Mouse (Mus musculus) hindbrain, embryonic 14.5 days (tissue): ENCODE measurements around the gene Pigx. TPM values are rescaled to one million over a fixed set of nuclear protein-coding genes. Genes with fewer than 3 reads are reported as not detected.
A peak's percentile ranks its signal among the peaks of the same experiment; 100 is the strongest.
"Not testable (repeated sequence)": the region's sequence is repeated elsewhere in the genome, so short reads cannot be mapped to it uniquely, and the experiment has no call there.

Experiments
- ATAC-seq: fragments of 200-750 bp; cut with Nextera tagmentation; 2 replicates; pipeline ENCODE4 v1.8.0; 2017; ENCODE audit warnings: moderate number of reproducible peaks, mild to moderate bottlenecking, moderate TSS enrichment, moderate library complexity; ENCODE audit not compliant: low FRiP score
- DNase-seq: peaks from one replicate; pipeline ENCODE4 v3.0.0-alpha.2; 2015; ENCODE audit warnings: low spot score
- H3K27ac ChIP-seq: fragments of 300-500 bp; sonication (generic); 2 replicates; pipeline ENCODE4 v1.5.1; 2014; ENCODE audit warnings: mild to moderate bottlenecking, moderate library complexity
- H3K27me3 ChIP-seq: fragments of 300-500 bp; sonication (generic); 2 replicates; pipeline ENCODE4 v1.6.1; 2014; ENCODE audit warnings: mild to moderate bottlenecking, low read length, mixed read lengths; ENCODE audit not compliant: control insufficient read depth, insufficient read depth
- H3K36me3 ChIP-seq: fragments of 300-500 bp; sonication (generic); replicated peaks from 2 replicates; pipeline ENCODE4 v1.6.1; 2014; ENCODE audit not compliant: control insufficient read depth, insufficient read depth
- H3K4me1 ChIP-seq: fragments of 300-500 bp; sonication (generic); replicated peaks from 2 replicates; pipeline ENCODE4 v1.6.1; 2014; ENCODE audit warnings: antibody characterized with exemption, low read length, mixed read lengths; ENCODE audit not compliant: control insufficient read depth, insufficient read depth
- H3K4me2 ChIP-seq: fragments of 300-500 bp; sonication (generic); replicated peaks from 2 replicates; pipeline ENCODE4 v1.6.1; 2014; ENCODE audit warnings: mild to moderate bottlenecking, moderate library complexity
- H3K4me3 ChIP-seq: fragments of 300-500 bp; sonication (generic); replicated peaks from 2 replicates; pipeline ENCODE4 v1.5.1; 2014; ENCODE audit warnings: mild to moderate bottlenecking, low read length
- H3K9ac ChIP-seq: fragments of 300-500 bp; sonication (generic); 2 replicates; pipeline ENCODE4 v1.6.1; 2014
- H3K9me3 ChIP-seq: fragments of 300-500 bp; sonication (generic); 2 replicates; pipeline ENCODE4 v1.6.1; 2016; ENCODE audit warnings: low read length; ENCODE audit not compliant: control insufficient read depth
- WGBS: fragments of 180-500 bp; shearing (Covaris S2); extraction: QIAGEN DNeasy Blood & Tissue Kit; methylation state at CpG from one replicate; pipeline ENCODE4 v1.1.7; 2014; 5-methylcytosine and 5-hydroxymethylcytosine counted together
- polyA plus RNA-seq: library from polyadenylated mRNA; unstranded; fragments of >200 nt; fragmentation: Nextera tagmentation; extraction: Ambion mirVana; gene quantifications from 2 replicates; pipeline ENCODE4 v1.2.1, GENCODE M21; 2014

Gene Pigx
- polyA plus RNA-seq, 1 experiment from 2014 or later, result 109 TPM

DNA sequence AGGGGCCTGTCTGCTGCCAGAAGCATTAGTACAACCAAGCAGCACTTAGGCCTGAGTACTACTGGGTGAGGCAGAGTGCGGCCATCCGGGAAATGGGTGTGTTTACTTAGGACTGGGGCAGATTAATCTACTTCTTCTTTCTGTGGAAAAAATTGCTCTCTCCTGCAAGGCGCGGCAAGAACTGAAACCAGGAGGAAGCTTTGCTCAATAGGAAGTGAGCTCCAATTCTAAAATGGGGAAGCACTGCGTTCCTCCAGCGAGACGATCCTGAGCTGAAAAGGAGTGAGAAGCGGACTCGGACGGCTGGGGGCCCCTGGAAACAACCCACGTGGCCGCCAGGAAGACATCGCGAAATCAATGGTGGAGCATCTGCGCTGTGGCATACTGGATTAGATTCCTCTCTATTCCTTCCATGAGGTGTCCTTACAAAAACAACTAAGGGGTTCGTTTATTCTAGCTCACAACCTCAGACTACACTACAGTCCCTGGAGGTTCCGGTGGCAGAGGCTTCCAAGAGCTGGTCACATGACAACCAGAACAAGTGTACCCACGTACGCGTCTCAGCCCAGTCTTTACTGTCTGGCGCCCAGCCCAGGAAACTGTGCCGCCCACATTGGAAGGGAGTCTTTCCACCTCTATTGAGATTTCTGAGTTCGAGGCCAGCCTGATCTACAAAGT lies 14.1 kb upstream of the Pigx start:
- Histone ChIP-seq H3K9me3 (no peaks in the 10 kb centered on the region), H3K27ac (no peak overlapping the region), H3K4me2 (no peak overlapping the region), H3K4me3 (no peak overlapping the region), H3K27me3 (no peaks in the 10 kb centered on the region), H3K9ac (no peak overlapping the region), H3K36me3 (peaks cover 15% of the 10 kb centered on the region), H3K4me1 (no peaks in the 10 kb centered on the region)
- DNase-seq (no peak), ATAC-seq (no peak)
- WGBS, result 69% methylated on average over 23 of the region's 23 CpGs

DNA sequence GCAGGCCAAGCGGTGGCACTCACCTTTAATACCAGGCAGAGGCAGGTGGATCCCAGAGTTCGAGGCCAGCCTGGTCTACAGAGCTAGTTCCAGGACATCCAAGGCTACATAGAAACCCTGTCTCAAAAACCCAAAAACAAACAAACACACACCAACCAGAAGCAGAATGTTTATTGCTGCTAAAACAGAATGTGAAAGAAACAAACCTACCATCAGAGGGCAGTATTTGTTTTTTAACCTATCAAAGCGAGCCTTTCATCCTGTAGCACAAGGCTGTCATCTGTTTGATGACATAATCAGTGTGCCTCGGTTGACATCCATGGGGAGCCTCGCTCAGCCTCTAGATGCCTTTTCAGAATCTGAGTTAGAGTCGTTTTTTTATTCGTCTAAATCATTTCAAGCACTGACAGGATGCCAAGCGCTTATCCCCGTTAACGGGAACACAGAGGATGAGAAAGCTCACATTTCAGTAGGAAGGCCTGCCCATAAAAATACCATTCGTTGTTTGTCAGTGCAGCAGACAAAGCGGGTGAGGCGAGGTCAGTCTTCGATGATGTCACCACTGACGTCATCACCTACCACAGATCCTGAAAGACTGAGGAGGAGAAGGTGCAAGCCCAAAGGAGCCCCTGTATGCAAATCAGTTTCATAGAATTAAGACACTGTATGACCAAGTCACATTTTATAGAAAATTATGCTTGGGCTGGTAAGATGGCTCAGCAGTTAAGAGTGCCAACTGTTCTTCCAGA lies 11.6 kb upstream of the Pigx start:
- Histone ChIP-seq H3K27me3 (no peaks in the 10 kb centered on the region), H3K36me3 (peaks cover 38% of the 10 kb centered on the region), H3K4me3 (no peak overlapping the region), H3K4me2 (no peak overlapping the region), H3K9ac (no peak overlapping the region), H3K4me1 (no peaks in the 10 kb centered on the region), H3K9me3 (no peaks in the 10 kb centered on the region), H3K27ac (no peak overlapping the region)
- WGBS, result 81% methylated on average over 15 of the region's 15 CpGs
- no peak for DNase-seq
- ATAC-seq, result no peak

DNA sequence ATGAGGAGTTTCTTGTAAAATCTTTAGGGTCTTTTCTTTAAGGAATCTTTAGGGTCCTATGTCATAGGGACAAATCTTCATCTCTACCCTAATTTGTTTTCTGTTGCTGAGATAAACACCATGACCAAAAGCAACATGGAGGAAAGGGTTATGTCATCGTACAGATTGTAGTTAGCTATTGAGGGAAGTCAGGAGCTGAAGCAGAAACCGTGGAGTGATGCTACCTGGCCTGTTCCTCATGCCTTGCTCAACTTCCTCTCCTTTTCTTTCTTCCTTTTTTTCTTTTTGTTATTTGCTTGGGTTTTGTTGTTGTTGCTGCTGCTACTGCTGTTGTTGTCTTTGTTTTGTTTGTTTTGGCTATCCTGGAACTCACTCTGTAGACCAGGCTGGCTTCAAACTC lies 9.0 kb upstream of the Pigx start:
- Histone ChIP-seq H3K9me3 (no peaks in the 10 kb centered on the region), H3K4me1 (no peaks in the 10 kb centered on the region), H3K4me3 (no peak overlapping the region), H3K36me3 (peaks cover 48% of the 10 kb centered on the region), H3K4me2 (no peak overlapping the region), H3K9ac (no peak overlapping the region), H3K27me3 (no peaks in the 10 kb centered on the region), H3K27ac (no peak overlapping the region)
- no peak for DNase-seq
- ATAC-seq, result no peak
- 89% methylated on average over 2 of the region's 2 CpGs for WGBS

DNA sequence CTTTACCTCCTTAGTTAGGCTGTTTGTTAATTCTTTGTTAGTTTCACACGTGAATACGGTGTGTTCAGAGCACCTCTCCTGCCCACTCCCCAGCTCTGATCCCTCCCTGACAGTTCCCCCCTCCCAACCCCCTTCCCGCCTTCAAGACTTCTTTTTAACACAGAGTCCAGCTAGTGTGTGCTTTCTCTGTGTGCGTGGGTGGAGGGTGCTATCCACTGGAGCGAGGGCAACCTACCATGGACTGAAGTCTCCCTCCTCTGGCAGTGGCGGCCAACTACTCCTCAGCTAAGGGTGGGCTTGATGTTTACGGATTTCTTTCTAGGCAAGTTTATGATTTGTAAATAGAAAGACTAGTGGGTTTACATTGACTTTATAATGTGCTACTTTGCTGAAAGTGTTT lies 8.6 kb upstream of the Pigx start:
- H3K27me3 ChIP-seq, result no peaks in the 10 kb centered on the region

DNA sequence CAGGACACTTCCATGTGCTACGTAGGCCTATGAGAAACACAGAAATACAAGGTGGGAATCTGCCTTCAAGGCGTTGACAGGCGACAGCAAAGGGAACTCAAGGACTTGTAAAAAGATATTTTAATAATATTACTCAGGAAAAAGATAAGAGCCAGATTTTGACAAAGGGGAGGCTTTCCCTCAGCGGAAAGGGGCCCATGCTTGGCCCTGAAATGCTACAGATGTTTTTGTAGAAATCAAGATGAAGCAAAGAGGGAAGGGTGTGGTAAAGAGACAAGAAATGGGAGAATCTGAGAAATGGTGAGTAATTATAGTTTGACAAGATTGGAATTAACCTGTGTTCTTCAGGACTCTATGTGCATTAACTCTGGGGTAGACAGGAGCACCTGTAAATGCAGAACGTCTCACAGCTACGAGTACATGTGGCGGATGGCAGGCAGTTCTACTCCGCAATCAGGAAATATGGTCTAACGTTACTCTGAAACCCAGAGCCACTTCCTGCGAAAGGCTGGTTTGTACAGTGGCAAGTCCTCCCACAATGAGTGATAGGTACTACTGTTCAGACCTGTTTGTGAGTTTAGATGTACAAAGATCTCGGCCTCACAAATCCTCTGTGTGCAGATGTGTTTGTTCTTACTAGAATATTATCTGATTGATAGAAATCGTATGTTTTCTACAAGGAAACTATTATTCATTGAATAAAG lies 8.0 kb upstream of the Pigx start:
- DNase-seq (no peak), ATAC-seq (no peak)
- no peaks in the 10 kb centered on the region for H3K27me3 ChIP-seq
- H3K4me1 ChIP-seq, result no peaks in the 10 kb centered on the region
- peaks cover 54% of the 10 kb centered on the region for H3K36me3 ChIP-seq
- H3K4me3 ChIP-seq, result no peak overlapping the region
- WGBS, result 95% methylated on average over 12 of the region's 12 CpGs
- no peak overlapping the region for H3K4me2 ChIP-seq
- no peak overlapping the region for H3K9ac ChIP-seq
- H3K27ac ChIP-seq, result no peak overlapping the region
- H3K9me3 ChIP-seq, result no peaks in the 10 kb centered on the region

More for the DNA sequence above, 8.6 kb upstream of the Pigx start:
- Histone ChIP-seq H3K4me2 (no peak overlapping the region), H3K4me1 (no peaks in the 10 kb centered on the region), H3K9me3 (no peaks in the 10 kb centered on the region), H3K4me3 (no peak overlapping the region), H3K9ac (no peak overlapping the region), H3K36me3 (peaks cover 52% of the 10 kb centered on the region), H3K27ac (no peak overlapping the region)
- no peak for ATAC-seq
- 79% methylated on average over 7 of the region's 7 CpGs for WGBS
- DNase-seq, result no peak

DNA sequence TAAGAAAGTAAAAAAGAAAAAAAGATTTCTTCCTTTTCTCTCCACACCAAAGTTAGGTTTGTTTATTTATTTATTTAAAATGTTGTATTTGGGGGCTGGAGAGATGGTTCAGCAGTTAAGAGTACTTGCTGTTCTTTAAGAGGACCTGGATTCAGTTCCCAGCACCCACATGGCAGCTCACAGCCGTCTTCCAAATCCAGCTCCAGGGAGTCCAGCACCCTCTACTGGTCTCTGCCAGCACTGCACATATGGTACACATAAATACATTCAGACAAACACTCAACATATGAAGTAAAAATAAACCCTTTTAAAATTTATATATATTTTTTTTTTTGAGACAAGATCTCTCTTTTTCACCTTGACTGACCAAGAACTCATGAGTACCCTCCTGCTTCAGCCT lies 6.2 kb upstream of the Pigx start:
- Histone ChIP-seq H3K36me3 (peaks cover 61% of the 10 kb centered on the region), H3K9ac (no peak overlapping the region), H3K4me3 (no peak overlapping the region), H3K27ac (no peak overlapping the region), H3K27me3 (no peaks in the 10 kb centered on the region), H3K9me3 (no peaks in the 10 kb centered on the region), H3K4me2 (no peak overlapping the region), H3K4me1 (no peaks in the 10 kb centered on the region)
- DNase-seq (no peak), ATAC-seq (no peak)
- WGBS, result 93% methylated on average over 1 of the region's 1 CpGs

DNA sequence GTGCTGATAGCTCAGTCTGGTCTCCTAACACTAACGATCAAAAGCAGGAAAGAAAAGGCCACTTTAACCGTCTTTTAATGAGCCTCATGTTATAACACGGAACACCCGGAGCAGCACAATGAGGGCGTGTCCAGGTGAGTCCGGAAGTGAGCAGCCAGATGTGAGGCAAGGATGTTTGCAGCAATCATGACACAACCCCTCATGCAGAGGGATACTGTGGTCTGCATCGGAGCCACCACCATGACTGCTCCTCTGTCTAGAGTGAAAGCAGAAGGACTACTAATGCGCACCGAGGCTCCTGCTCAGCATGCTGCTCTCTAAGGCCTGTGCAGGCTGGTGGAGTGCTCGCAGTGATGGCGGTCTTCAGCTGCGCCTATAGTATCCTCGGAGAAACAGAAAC lies 2.8 kb upstream of the Pigx start:
- H3K27me3 ChIP-seq, result no peaks in the 10 kb centered on the region
- no peak overlapping the region for H3K4me3 ChIP-seq
- no peak overlapping the region for H3K9ac ChIP-seq
- ATAC-seq (no peak), DNase-seq (no peak)
- H3K4me2 ChIP-seq, result no peak overlapping the region
- H3K4me1 ChIP-seq, result peaks cover 13% of the 10 kb centered on the region
- WGBS, result 95% methylated on average over 13 of the region's 13 CpGs
- H3K9me3 ChIP-seq, result no peaks in the 10 kb centered on the region
- H3K36me3 ChIP-seq, result peaks cover 35% of the 10 kb centered on the region
- no peak overlapping the region for H3K27ac ChIP-seq

DNA sequence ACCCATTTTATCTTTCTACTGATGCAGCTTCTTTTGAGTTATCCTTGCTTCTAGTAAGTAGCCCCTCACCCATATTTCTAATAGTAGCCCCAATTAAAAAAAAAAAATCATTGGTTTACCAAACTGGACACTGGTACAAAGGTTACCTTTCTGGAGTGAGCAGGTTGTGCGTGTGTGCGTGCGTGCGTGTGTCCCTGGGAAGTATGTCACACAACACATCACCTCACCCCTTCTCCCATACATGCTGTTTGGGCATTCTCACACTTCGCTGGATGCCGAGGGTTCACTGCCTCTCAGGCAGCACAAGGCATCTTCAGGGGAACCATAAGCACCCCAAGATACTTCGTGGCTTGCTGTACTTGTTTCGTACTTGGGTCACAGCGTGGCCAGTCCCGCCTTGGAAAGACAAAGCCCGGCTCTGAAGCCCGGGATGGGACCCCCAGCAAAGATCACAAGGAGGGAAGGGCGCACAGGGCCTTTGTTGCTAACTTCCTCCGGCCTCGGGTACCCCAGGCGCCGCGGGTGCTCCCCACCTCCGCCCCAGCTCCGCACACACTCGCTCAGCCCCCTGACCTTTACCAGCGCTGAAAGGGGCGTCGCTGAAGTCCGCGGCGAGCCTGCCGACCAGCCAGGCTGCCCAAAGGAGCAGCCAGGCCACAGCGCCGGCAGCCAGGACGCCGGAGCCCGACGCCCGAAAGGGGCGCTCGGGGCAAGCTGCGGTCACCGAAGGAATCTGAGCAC lies 473 bp downstream of the Pigx start:
- peak; percentile 32 for DNase-seq
- Histone ChIP-seq H3K4me2 (peak overlapping the region; percentile 64), H3K36me3 (peaks cover 29% of the 10 kb centered on the region), H3K4me3 (peak overlapping the region; percentile 93), H3K9ac (peak overlapping the region; percentile 85), H3K4me1 (peaks cover 13% of the 10 kb centered on the region), H3K9me3 (no peaks in the 10 kb centered on the region), H3K27me3 (no peaks in the 10 kb centered on the region), H3K27ac (peak overlapping the region; percentile 80)
- ATAC-seq, result peak; percentile 73
- under 1% methylated on average over 39 of the region's 39 CpGs for WGBS

DNA sequence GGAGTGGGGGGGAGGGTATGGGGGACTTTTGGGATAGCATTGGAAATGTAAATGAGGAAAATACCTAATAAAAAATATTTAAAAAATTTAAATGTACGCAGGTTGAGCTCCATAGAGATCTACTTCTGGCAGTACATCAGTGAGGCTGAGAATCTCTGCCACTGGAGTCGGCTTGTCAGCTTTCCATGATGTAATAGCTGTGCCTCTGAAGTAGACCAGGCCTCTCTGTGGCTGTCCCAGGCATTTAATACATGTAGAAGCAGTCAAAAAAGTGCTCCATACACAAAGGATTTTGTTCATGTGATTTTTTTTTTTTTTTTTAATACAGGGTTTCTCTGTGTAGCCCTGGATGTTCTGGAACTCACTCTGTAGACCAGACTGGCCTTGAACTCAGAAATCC lies 1.8 kb downstream of the Pigx start:
- WGBS, result 95% methylated on average over 2 of the region's 2 CpGs
- Histone ChIP-seq H3K36me3 (peaks cover 19% of the 10 kb centered on the region), H3K4me1 (peaks cover 13% of the 10 kb centered on the region), H3K4me2 (peak overlapping the region; percentile 64; the same call in 1 of the 2 replicates)
- ATAC-seq, H3K9ac ChIP-seq, H3K27ac ChIP-seq, DNase-seq, H3K27me3 ChIP-seq, H3K9me3 ChIP-seq, H3K4me3 ChIP-seq: not testable (repeated sequence)
